Mouse (Mus musculus) thymus, adult 2 months (tissue): ENCODE data around the gene Dnaaf1.

Experiments used
- CTCF ChIP-seq: fragments of 200-500 bp; IDR thresholded peaks from 2 replicates; pipeline ENCODE4 v1.5.1; 2012; ENCODE audit warnings: mild to moderate bottlenecking, control low read depth, low read length, moderate library complexity, borderline replicate concordance; ENCODE audit not compliant: control insufficient read depth, poor library complexity, insufficient read depth; ENCODE audit errors: extremely low read depth
- POLR2A ChIP-seq: fragments of 200-500 bp; IDR thresholded peaks from 2 replicates; pipeline ENCODE4 v1.6.1; 2012; ENCODE audit warnings: mild to moderate bottlenecking, low read length, control low read depth, moderate library complexity; ENCODE audit not compliant: control insufficient read depth, poor library complexity, insufficient read depth; ENCODE audit errors: extremely low read depth

DNA sequence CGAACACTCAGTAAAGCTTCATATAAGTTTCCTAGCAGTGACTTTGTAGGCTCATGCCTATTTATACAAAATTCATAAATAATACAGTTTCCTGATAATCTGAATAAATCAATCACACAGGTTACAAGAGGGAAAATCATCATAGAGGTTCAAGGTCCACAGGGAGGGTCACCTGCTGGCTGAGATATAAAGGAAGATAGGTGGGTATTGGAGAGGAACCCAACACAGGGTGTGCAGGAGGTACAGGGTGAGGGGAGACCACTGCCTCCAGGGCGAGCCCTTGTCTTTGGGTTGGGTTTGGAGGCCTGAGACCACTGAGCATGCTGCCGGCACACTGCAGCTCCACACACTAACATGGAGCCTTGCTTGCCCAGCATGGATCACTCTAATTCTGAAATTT lies 43.6 kb upstream of the Dnaaf1 start:
- TF ChIP-seq CTCF, result no peak
- no peak for TF ChIP-seq POLR2A
